8 mouse cellular contexts compared by ENCODE assay signal in genomic region chr3:88552676-88553524, GRCm38 (mm10). TPM values are rescaled to one million over a fixed set of nuclear protein-coding genes. Genes with fewer than 3 reads are reported as not detected.
DNase-seq lines count a peak whose midpoint lies in the region; ATAC-seq and TF ChIP-seq lines count a peak whose summit lies in the region.

TSS of gene Lamtor2 (minus strand) at chr3:88553074.

- TF ChIP-seq EP300 in heart, postnatal 0 days (IDR thresholded peaks at IDR 0.05; ENCODE audit: low read depth) = peak; percentile 46; the same call in 1 of the 2 replicates

- peak; percentile 89 for ATAC-seq in forebrain, embryonic 12.5 days (ENCODE audit: low FRiP score)
- ATAC-seq in heart, postnatal 0 days (ENCODE audit: insufficient read depth, low read depth) = peak; percentile 88
- peak; percentile 89 for ATAC-seq in liver, embryonic 16.5 days (ENCODE audit: low read depth)
- peak; percentile 91 for ATAC-seq in neural tube, embryonic 13.5 days (ENCODE audit: low read depth)

- peak within 1 kb of the TSS; percentile 95 for H3K27ac ChIP-seq in forebrain, embryonic 12.5 days
- peak within 1 kb of the TSS; percentile 96 for H3K27ac ChIP-seq in heart, postnatal 0 days (ENCODE audit: low read depth)
- H3K27ac ChIP-seq in liver, embryonic 16.5 days (ENCODE audit: low read length) = peak within 1 kb of the TSS; percentile 92
- H3K27ac ChIP-seq in neural tube, embryonic 13.5 days (replicated peaks) = peak within 1 kb of the TSS; percentile 95
- H3K27ac ChIP-seq in testis, adult 2 months (ENCODE audit: control insufficient read depth, insufficient read depth, low read depth, low read length) = peak within 1 kb of the TSS; percentile 100

- peaks cover 54% of the 10 kb centered on the region for H3K36me3 ChIP-seq in E14TG2a.4 (ENCODE audit: insufficient read depth, low read length)
- H3K36me3 ChIP-seq in forebrain, embryonic 12.5 days (replicated peaks) = peaks cover 23% of the 10 kb centered on the region
- H3K36me3 ChIP-seq in heart, postnatal 0 days (replicated peaks; ENCODE audit: control insufficient read depth, insufficient read depth, low read length) = peaks cover 23% of the 10 kb centered on the region
- peaks cover 7% of the 10 kb centered on the region for H3K36me3 ChIP-seq in liver, embryonic 16.5 days (ENCODE audit: control insufficient read depth, insufficient read depth)
- peaks cover 22% of the 10 kb centered on the region for H3K36me3 ChIP-seq in neural tube, embryonic 13.5 days
- no peaks in the 10 kb centered on the region for H3K36me3 ChIP-seq in testis, adult 2 months (ENCODE audit: control insufficient read depth, insufficient read depth, low read length)

- no peaks in the 10 kb centered on the region for H3K9me3 ChIP-seq in E14TG2a.4 (ENCODE audit: low read length)
- no peaks in the 10 kb centered on the region for H3K9me3 ChIP-seq in forebrain, embryonic 12.5 days
- H3K9me3 ChIP-seq in heart, postnatal 0 days (replicated peaks; ENCODE audit: control insufficient read depth, low read length) = no peaks in the 10 kb centered on the region
- no peaks in the 10 kb centered on the region for H3K9me3 ChIP-seq in liver, embryonic 16.5 days (replicated peaks; ENCODE audit: control insufficient read depth, low read length)
- H3K9me3 ChIP-seq in neural tube, embryonic 13.5 days = no peaks in the 10 kb centered on the region

- H3K9ac ChIP-seq in forebrain, embryonic 12.5 days = peak within 1 kb of the TSS; percentile 96
- H3K9ac ChIP-seq in heart, postnatal 0 days (replicated peaks; ENCODE audit: low read depth, low read length) = peak within 1 kb of the TSS; percentile 82
- H3K9ac ChIP-seq in liver, embryonic 16.5 days (ENCODE audit: low read depth, low read length) = peak within 1 kb of the TSS; percentile 92
- peak within 1 kb of the TSS; percentile 95 for H3K9ac ChIP-seq in neural tube, embryonic 13.5 days

- DNase-seq in c-Kit-positive CD71-positive TER-119-positive erythroid progenitor cells, embryonic 14.5 days (ENCODE audit: low spot score) = peak; percentile 97
- peak; percentile 99 for DNase-seq in heart, postnatal 0 days (ENCODE audit: low spot score)
- DNase-seq in kidney, postnatal 4 days = peak; percentile 98 to 99

- H3K4me3 ChIP-seq in E14TG2a.4 (replicated peaks; ENCODE audit: low read length) = peak within 1 kb of the TSS; percentile 99
- H3K4me3 ChIP-seq in forebrain, embryonic 12.5 days (replicated peaks) = peak within 1 kb of the TSS; percentile 83
- peak within 1 kb of the TSS; percentile 74 for H3K4me3 ChIP-seq in heart, postnatal 0 days (ENCODE audit: low read depth, low read length)
- H3K4me3 ChIP-seq in liver, embryonic 16.5 days (ENCODE audit: low read depth, low read length) = peak within 1 kb of the TSS; percentile 95
- H3K4me3 ChIP-seq in neural tube, embryonic 13.5 days = peak within 1 kb of the TSS; percentile 91
- peak within 1 kb of the TSS; percentile 92 for H3K4me3 ChIP-seq in testis, adult 2 months (ENCODE audit: control insufficient read depth, low read depth, low read length)

- H3K27me3 ChIP-seq in E14TG2a.4 (ENCODE audit: insufficient read depth, low read length) = no peaks in the 10 kb centered on the region
- H3K27me3 ChIP-seq in forebrain, embryonic 12.5 days = no peaks in the 10 kb centered on the region
- H3K27me3 ChIP-seq in heart, postnatal 0 days (ENCODE audit: control insufficient read depth, insufficient read depth, low read length) = no peaks in the 10 kb centered on the region
- H3K27me3 ChIP-seq in liver, embryonic 16.5 days (ENCODE audit: control insufficient read depth, insufficient read depth, low read depth, low read length) = no peaks in the 10 kb centered on the region
- no peaks in the 10 kb centered on the region for H3K27me3 ChIP-seq in neural tube, embryonic 13.5 days
- H3K27me3 ChIP-seq in testis, adult 2 months (ENCODE audit: control insufficient read depth, insufficient read depth, low read length) = no peaks in the 10 kb centered on the region

- TF ChIP-seq CTCF in E14TG2a.4 (conservative IDR thresholded peaks at IDR 0.05; ENCODE audit: low read length) = no peak
- no peak for TF ChIP-seq CTCF in heart, postnatal 0 days (IDR thresholded peaks at IDR 0.05; ENCODE audit: low read depth)
- TF ChIP-seq CTCF in testis, adult 2 months (IDR thresholded peaks at IDR 0.05; ENCODE audit: control insufficient read depth, insufficient read depth, insufficient replicate concordance, low read depth, low read length) = no peak

- peak within 1 kb of the TSS; percentile 62 for H3K4me2 ChIP-seq in forebrain, embryonic 12.5 days
- peak within 1 kb of the TSS; percentile 79 for H3K4me2 ChIP-seq in heart, postnatal 0 days (ENCODE audit: low read depth, low read length)
- H3K4me2 ChIP-seq in liver, embryonic 16.5 days (ENCODE audit: low read depth, low read length) = peak within 1 kb of the TSS; percentile 99
- peak within 1 kb of the TSS; percentile 72 for H3K4me2 ChIP-seq in neural tube, embryonic 13.5 days

- TF ChIP-seq POLR2A in testis, adult 2 months (IDR thresholded peaks at IDR 0.05; ENCODE audit: control insufficient read depth, low read depth, low read length) = peak; percentile 87; the same call in 1 of the 2 replicates

- peaks cover 78% of the 10 kb centered on the region for H3K4me1 ChIP-seq in E14TG2a.4 (replicated peaks; ENCODE audit: low read depth, low read length)
- H3K4me1 ChIP-seq in forebrain, embryonic 12.5 days = peaks cover 37% of the 10 kb centered on the region
- peaks cover 20% of the 10 kb centered on the region for H3K4me1 ChIP-seq in heart, postnatal 0 days (ENCODE audit: control insufficient read depth, insufficient read depth)
- H3K4me1 ChIP-seq in liver, embryonic 16.5 days (ENCODE audit: control insufficient read depth, low read depth, low read length) = peaks cover 30% of the 10 kb centered on the region
- peaks cover 38% of the 10 kb centered on the region for H3K4me1 ChIP-seq in neural tube, embryonic 13.5 days (replicated peaks)
- peaks cover 14% of the 10 kb centered on the region for H3K4me1 ChIP-seq in testis, adult 2 months (ENCODE audit: control insufficient read depth, insufficient read depth, low read length)

- WGBS in forebrain, embryonic 12.5 days = under 1% methylated on average over 48 of the region's 48 CpGs
- under 1% methylated on average over 47 of the region's 48 CpGs for WGBS in heart, postnatal 0 days
- under 1% methylated on average over 48 of the region's 48 CpGs for WGBS in liver, embryonic 16.5 days (ENCODE audit: insufficient replicate concordance)
- under 1% methylated on average over 48 of the region's 48 CpGs for WGBS in neural tube, embryonic 13.5 days

RNA-seq across cellular contexts. Expression of gene Lamtor2, which starts in this region (rescaled TPM):
- 137 and 138 TPM in 2 replicates for polyA plus RNA-seq in forebrain, embryonic 12.5 days (2016; fragmentation: Nextera tagmentation; extraction: Ambion mirVana)
- 3.6 and 34.6 TPM in 2 replicates for total RNA-seq in heart, postnatal 0 days (2014; rRNA removed; ENCODE audit: low replicate concordance)
- polyA plus RNA-seq in heart, postnatal 0 days (2015; fragmentation: Nextera tagmentation; extraction: Ambion mirVana) = 131 and 136 TPM in 2 replicates
- polyA plus RNA-seq in liver, embryonic 16.5 days (2015; fragmentation: Nextera tagmentation; extraction: Ambion mirVana) = 98.6 and 107 TPM in 2 replicates
- 161 and 170 TPM in 2 replicates for polyA plus RNA-seq in neural tube, embryonic 13.5 days (2015; fragmentation: Nextera tagmentation; extraction: Ambion mirVana)
- 46.9 and 53.9 TPM in 2 replicates for polyA plus RNA-seq in testis, adult 2 months (2012; rRNA removed)

Comparison
In these comparisons a context has a peak if more than half of its experiments do, and no peak if none do; other contexts are left out.
1. Peak in every context shown above with its lines: DNase-seq, ATAC-seq, H3K4me3 ChIP-seq and H3K27ac ChIP-seq.